Mouse (Mus musculus): Measurements from ENCODE around the gene Arpc2. TPM values are rescaled to one million over a fixed set of nuclear protein-coding genes. Genes with fewer than 3 reads are reported as not detected.

Gene Arpc2
- total and polyA plus RNA-seq, 3 experiments: 234 to 522 (median 455) TPM

DNA sequence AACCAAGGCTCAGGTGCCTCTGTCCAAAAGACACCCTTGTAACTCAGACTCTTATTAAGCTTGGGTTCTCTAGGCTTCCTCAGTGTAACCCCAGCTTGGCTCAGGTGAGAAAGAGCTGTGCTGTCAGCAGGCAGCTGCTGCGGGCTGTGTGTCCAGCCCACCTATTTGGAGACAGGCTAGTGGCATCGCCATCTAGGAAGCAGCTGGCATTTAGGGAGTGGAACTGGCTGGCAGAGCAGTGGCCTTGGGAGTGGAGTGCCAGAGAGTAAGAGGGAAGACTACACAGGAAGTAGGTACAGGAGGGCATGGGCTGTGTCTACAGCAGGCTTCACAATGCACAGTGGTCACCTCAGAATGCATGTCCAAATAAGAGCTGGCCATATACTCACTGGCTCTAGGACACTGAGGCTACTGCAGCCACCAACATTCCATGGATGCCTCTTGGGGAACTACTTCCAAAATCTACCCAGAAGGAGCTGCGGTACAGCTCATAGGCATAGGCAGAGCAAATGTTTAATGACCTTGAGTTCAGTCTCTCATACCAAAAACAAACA, 58.3 kb downstream of the Arpc2 start:
- H3K9me3 ChIP-seq (replicated peaks; ENCODE audit: low read length): no peaks in the 10 kb centered on the region
- peak overlapping the region; percentile 28; the same call in 1 of the 2 replicates for H3K27ac ChIP-seq (ENCODE audit: insufficient read depth, low read depth)
- dilution Hi-C loops (cut with MboI; ENCODE audit: extremely low pct_ligation_motif_present, extremely low pct_unique_long_range_greater_than_20kb, low sequenced_read_pairs) (no loop called here), in situ Hi-C loops (cut with MboI; ENCODE audit: low pct_ligation_motif_present, low pct_unique_long_range_greater_than_20kb, low sequenced_read_pairs) (no loop called here)
- no peak overlapping the region for H3K9ac ChIP-seq (ENCODE audit: insufficient read depth, low read depth)
- no peak overlapping the region for H3K4me2 ChIP-seq (ENCODE audit: insufficient read depth, low read depth, poor library complexity, severe bottlenecking)
- no peak overlapping the region for H3K4me3 ChIP-seq (replicated peaks in 1 of 3; ENCODE audit: low read depth in 2 of 3, low read length in 2 of 3, poor library complexity in 1 of 3)
- H3K27me3 ChIP-seq (replicated peaks): no peaks in the 10 kb centered on the region
- no peak for TF ChIP-seq MXI1 (IDR thresholded peaks at IDR 0.05; ENCODE audit: low read depth, low read length)
- no peak for TF ChIP-seq MAFK (IDR thresholded peaks at IDR 0.05; ENCODE audit: insufficient replicate concordance, low read length)
- no peak for DNase-seq (ENCODE audit: extremely low read depth)
- H3K4me1 ChIP-seq (ENCODE audit: control insufficient read depth in 1 of 2, insufficient read depth in 2 of 2): peaks cover 26 to 73% of the 10 kb centered on the region in 2 experiments
- peaks cover 26% of the 10 kb centered on the region for H3K79me2 ChIP-seq (replicated peaks; ENCODE audit: control insufficient read depth, extremely low read depth, insufficient read depth, poor library complexity, severe bottlenecking)
- peaks cover 49 to 94% of the 10 kb centered on the region in 2 experiments for H3K36me3 ChIP-seq (replicated peaks in 1 of 2; ENCODE audit: control insufficient read depth in 1 of 2, insufficient read depth in 1 of 2, low read length in 1 of 2)

DNA sequence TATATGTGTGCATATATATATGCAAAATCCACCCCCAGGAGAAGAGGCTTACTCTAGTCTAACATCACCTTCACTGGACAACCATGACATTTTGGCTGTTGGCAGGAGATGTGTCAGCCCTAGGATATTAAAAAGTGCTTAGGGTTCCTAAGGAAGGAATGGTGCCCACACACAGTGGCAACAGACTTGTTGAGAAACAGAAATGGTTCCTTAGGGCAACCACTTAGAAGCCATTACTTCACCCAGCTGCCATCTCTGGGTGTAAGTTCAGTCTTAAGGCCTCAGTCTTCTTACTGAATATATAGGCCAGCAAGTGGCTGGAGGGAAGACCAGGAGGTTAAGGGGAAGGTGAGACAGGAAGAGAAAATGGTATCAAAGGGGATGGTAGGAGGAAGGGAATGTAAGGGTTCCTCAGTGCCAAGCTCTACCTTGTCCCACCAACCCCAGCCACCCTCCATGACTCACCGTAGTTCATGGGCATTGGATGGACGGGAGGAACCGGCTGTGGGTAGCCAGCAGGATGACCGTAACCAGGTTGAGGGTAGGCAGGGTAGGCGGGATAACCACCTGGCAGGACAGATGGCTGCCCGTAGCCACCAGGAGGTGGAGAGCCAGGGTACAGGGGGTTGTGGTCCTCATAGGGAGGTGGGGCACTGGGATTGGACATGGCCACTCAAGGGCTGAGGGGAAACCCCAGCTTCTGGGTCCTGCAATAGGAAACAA, 59.0 kb downstream of the Arpc2 start:
- Histone ChIP-seq H3K4me3 (replicated peaks in 1 of 3; ENCODE audit: low read depth in 2 of 3, low read length in 2 of 3, poor library complexity in 1 of 3) (peak overlapping the region in 1 of 3 experiments; percentile 25), H3K4me1 (ENCODE audit: control insufficient read depth in 1 of 2, insufficient read depth in 2 of 2) (peaks cover 26 to 73% of the 10 kb centered on the region in 2 experiments), H3K27ac (ENCODE audit: insufficient read depth, low read depth) (peak overlapping the region; percentile 86), H3K4me2 (ENCODE audit: insufficient read depth, low read depth, poor library complexity, severe bottlenecking) (no peak overlapping the region), H3K9me3 (replicated peaks; ENCODE audit: low read length) (no peaks in the 10 kb centered on the region), H3K9ac (ENCODE audit: insufficient read depth, low read depth) (no peak overlapping the region), H3K27me3 (replicated peaks) (no peaks in the 10 kb centered on the region), H3K79me2 (replicated peaks; ENCODE audit: control insufficient read depth, extremely low read depth, insufficient read depth, poor library complexity, severe bottlenecking) (peaks cover 27% of the 10 kb centered on the region), H3K36me3 (replicated peaks in 1 of 2; ENCODE audit: control insufficient read depth in 1 of 2, insufficient read depth in 1 of 2, low read length in 1 of 2) (peaks cover 42 to 93% of the 10 kb centered on the region in 2 experiments)
- dilution Hi-C loops (cut with MboI; ENCODE audit: extremely low pct_ligation_motif_present, extremely low pct_unique_long_range_greater_than_20kb, low sequenced_read_pairs) (no loop called here), in situ Hi-C loops (cut with MboI; ENCODE audit: low pct_ligation_motif_present, low pct_unique_long_range_greater_than_20kb, low sequenced_read_pairs) (no loop called here)
- no peak for DNase-seq (ENCODE audit: extremely low read depth)
- TF ChIP-seq CHD1 (IDR thresholded peaks at IDR 0.05; ENCODE audit: low read depth, low read length) (no peak), EP300 (IDR thresholded peaks at IDR 0.05; ENCODE audit: low read length) (no peak), ZNF384 (IDR thresholded peaks at IDR 0.05; ENCODE audit: low read depth, low read length) (no peak), MEF2A (IDR thresholded peaks at IDR 0.05; ENCODE audit: borderline replicate concordance, low read depth, low read length) (no peak), SMC3 (IDR thresholded peaks at IDR 0.05; ENCODE audit: low read depth, low read length) (no peak), USF1 (IDR thresholded peaks at IDR 0.05; ENCODE audit: low read depth, low read length) (no peak), NELFE (IDR thresholded peaks at IDR 0.05; ENCODE audit: low read depth, low read length) (no peak), ZC3H11A (IDR thresholded peaks at IDR 0.05; ENCODE audit: low read depth, low read length) (no peak), GABPA (IDR thresholded peaks at IDR 0.05; ENCODE audit: insufficient replicate concordance, low read depth, low read length) (no peak), KAT2A (IDR thresholded peaks at IDR 0.05; ENCODE audit: insufficient replicate concordance, low read length) (no peak), CTCF (conservative IDR thresholded peaks at IDR 0.05 in 1 of 2, IDR thresholded peaks at IDR 0.05 in 1 of 2; ENCODE audit: low read depth in 2 of 2, low read length in 2 of 2) (no peak), ELF1 (IDR thresholded peaks at IDR 0.05; ENCODE audit: low read depth, low read length) (no peak), POLR2A (IDR thresholded peaks at IDR 0.05; ENCODE audit: low read depth, low read length) (no peak), IRF4 (IDR thresholded peaks at IDR 0.05; ENCODE audit: low read depth, low read length) (no peak), HCFC1 (IDR thresholded peaks at IDR 0.05; ENCODE audit: low read depth, low read length) (no peak)
